Mouse (Mus musculus): Measurements from ENCODE around the gene Dhrs1.

Gene Dhrs1

GRCm38 (mm10) chr14:55745180-55745860 is at the start of gene Dhrs1, which contains the start of gene Nop9:
TSS of gene Dhrs1 (minus strand) at chr14:55745690.
TSS of gene Nop9 (plus strand) at chr14:55745693.
- DNase-seq (ENCODE audit: low spot score), result peak; percentile 47

GRCm38 (mm10) chr14:55793946-55794345 is 48.5 kb upstream of the Dhrs1 start:
- no peak for DNase-seq (ENCODE audit: low spot score)

- no peak for DNase-seq (ENCODE audit: low spot score)
Observed at GRCm38 (mm10) chr14:55793461-55793860, 48.0 kb upstream of the Dhrs1 start.

GRCm38 (mm10) chr14:55788256-55789050 is 43.0 kb upstream of the Dhrs1 start, which contains the start of gene Ripk3:
TSS of gene Ripk3 (minus strand) at chr14:55788865.
- no peak for DNase-seq (ENCODE audit: low spot score)

GRCm38 (mm10) chr14:55787731-55788130 is 42.2 kb upstream of the Dhrs1 start:
- no peak for DNase-seq (ENCODE audit: low spot score)

- DNase-seq (ENCODE audit: low spot score), result no peak
Observed at GRCm38 (mm10) chr14:55785195-55785594, 39.7 kb upstream of the Dhrs1 start.

- DNase-seq (ENCODE audit: low spot score), result peak; percentile 8
Observed at GRCm38 (mm10) chr14:55783958-55784235, 38.4 kb upstream of the Dhrs1 start, which contains the start of gene Adcy4. TSS of gene Adcy4 (minus strand) at chr14:55784095.

- peak; percentile 9 for DNase-seq (ENCODE audit: low spot score)
Observed at GRCm38 (mm10) chr14:55783171-55783957, 37.9 kb upstream of the Dhrs1 start.

GRCm38 (mm10) chr14:55782361-55782960 is 37.0 kb upstream of the Dhrs1 start:
- no peak for DNase-seq (ENCODE audit: low spot score)

- no peak for DNase-seq (ENCODE audit: low spot score)
Observed at GRCm38 (mm10) chr14:55781310-55781709, 35.8 kb upstream of the Dhrs1 start.

GRCm38 (mm10) chr14:55780736-55781135 is 35.2 kb upstream of the Dhrs1 start:
- DNase-seq (ENCODE audit: low spot score), result no peak

GRCm38 (mm10) chr14:55779656-55780055 is 34.2 kb upstream of the Dhrs1 start:
- DNase-seq (ENCODE audit: low spot score), result peak; percentile 7

- no peak for DNase-seq (ENCODE audit: low spot score)
Observed at GRCm38 (mm10) chr14:55778686-55779085, 33.2 kb upstream of the Dhrs1 start.

- no peak for DNase-seq (ENCODE audit: low spot score)
Observed at GRCm38 (mm10) chr14:55777806-55778205, 32.3 kb upstream of the Dhrs1 start.

GRCm38 (mm10) chr14:55777176-55777575 is 31.7 kb upstream of the Dhrs1 start:
- no peak for DNase-seq (ENCODE audit: low spot score)

- DNase-seq (ENCODE audit: low spot score), result no peak
Observed at GRCm38 (mm10) chr14:55776711-55777110, 31.2 kb upstream of the Dhrs1 start.

GRCm38 (mm10) chr14:55769087-55769703 is 23.7 kb upstream of the Dhrs1 start:
- DNase-seq (ENCODE audit: low spot score), result no peak

- DNase-seq (ENCODE audit: low spot score), result no peak
Observed at GRCm38 (mm10) chr14:55768555-55768954, 23.1 kb upstream of the Dhrs1 start.

- no peak for DNase-seq (ENCODE audit: low spot score)
Observed at GRCm38 (mm10) chr14:55767519-55768414, 22.3 kb upstream of the Dhrs1 start.

GRCm38 (mm10) chr14:55765696-55766095 is 20.2 kb upstream of the Dhrs1 start, which contains the start of gene Ltb4r1:
TSS of gene Ltb4r1 (plus strand) at chr14:55765962.
- no peak for DNase-seq (ENCODE audit: low spot score)

GRCm38 (mm10) chr14:55763166-55763565 is 17.7 kb upstream of the Dhrs1 start:
- no peak for DNase-seq (ENCODE audit: low spot score)
